Mouse (Mus musculus): ENCODE results near the gene Ppm1m.

GRCm38 (mm10) chr9:106215341-106216125 is 16.0 kb upstream of the Ppm1m start:
- TF ChIP-seq CTCF (IDR thresholded peaks at IDR 0.05) (peak; percentile 59), EP300 (IDR thresholded peaks at IDR 0.05) (no peak)
